Mouse (Mus musculus) ES-Bruce4 (cell line): ENCODE results near the gene Cda.

ENCODE experiments used
- CTCF ChIP-seq: IDR thresholded peaks from one replicate; pipeline ENCODE4 v1.8.1; 2011; ENCODE audit warnings: low read depth, low read length
- EP300 ChIP-seq: IDR thresholded peaks from 2 replicates; pipeline ENCODE4 v1.6.1; 2011; ENCODE audit warnings: low read depth, low read length; ENCODE audit not compliant: insufficient read depth
- POLR2A ChIP-seq: IDR thresholded peaks from one replicate; pipeline ENCODE4 v1.8.1; 2011; ENCODE audit warnings: low read length; ENCODE audit not compliant: insufficient read depth

DNA sequence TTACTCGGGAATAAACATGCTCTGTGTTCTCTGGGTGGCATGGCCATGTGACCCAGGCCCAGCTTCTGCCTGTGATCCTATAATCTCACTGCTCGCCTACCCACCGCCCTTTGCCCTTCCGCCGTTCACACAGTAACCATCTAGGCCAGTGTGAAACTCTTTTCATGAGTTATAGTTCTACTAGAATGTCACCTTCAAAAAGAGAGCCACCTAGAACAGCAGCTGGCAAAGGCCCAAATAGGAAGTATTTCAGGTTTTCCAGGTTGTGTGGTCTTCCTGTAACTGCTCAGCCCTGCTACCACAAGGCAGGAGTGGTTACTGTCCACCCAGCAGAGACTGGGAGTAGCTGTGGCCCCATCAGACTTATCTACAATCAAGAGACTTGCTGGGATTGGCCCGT, 25.0 kb downstream of the Cda start:
- TF ChIP-seq CTCF (no peak), POLR2A (no peak), EP300 (no peak)
